Mouse (Mus musculus) forebrain, embryonic 16.5 days (tissue): ENCODE measurements around the gene 2310003L06Rik. TPM values are rescaled to one million over a fixed set of nuclear protein-coding genes. Genes with fewer than 3 reads are reported as not detected.

Experiments
- ATAC-seq: fragments of 200-750 bp; cut with Nextera tagmentation; 2 replicates; pipeline ENCODE4 v1.8.0; 2017; ENCODE audit warnings: mild to moderate bottlenecking, moderate library complexity
- H3K27ac ChIP-seq: fragments of 300-500 bp; sonication (generic); 2 replicates; pipeline ENCODE4 v1.5.1; 2014; ENCODE audit warnings: low read length, control low read depth
- H3K27me3 ChIP-seq: fragments of 300-500 bp; sonication (generic); replicated peaks from 2 replicates; pipeline ENCODE4 v1.6.1; 2014; ENCODE audit warnings: low read length; ENCODE audit not compliant: control insufficient read depth, insufficient read depth
- H3K36me3 ChIP-seq: fragments of 300-500 bp; sonication (generic); 2 replicates; pipeline ENCODE4 v1.6.1; 2014; ENCODE audit not compliant: control insufficient read depth, insufficient read depth
- H3K4me1 ChIP-seq: fragments of 300-500 bp; sonication (generic); replicated peaks from 2 replicates; pipeline ENCODE4 v1.6.1; 2014; ENCODE audit warnings: low read length; ENCODE audit not compliant: control insufficient read depth, insufficient read depth
- H3K4me2 ChIP-seq: fragments of 300-500 bp; sonication (generic); 2 replicates; pipeline ENCODE4 v1.6.1; 2014; ENCODE audit warnings: mild to moderate bottlenecking, low read length, control low read depth
- H3K4me3 ChIP-seq: fragments of 300-500 bp; sonication (generic); replicated peaks from 2 replicates; pipeline ENCODE4 v1.5.1; 2014; ENCODE audit warnings: mild to moderate bottlenecking, low read length, control low read depth
- H3K9ac ChIP-seq: fragments of 300-500 bp; sonication (generic); replicated peaks from 2 replicates; pipeline ENCODE4 v1.6.1; 2014; ENCODE audit warnings: low read depth, low read length, control low read depth
- H3K9me3 ChIP-seq: fragments of 300-500 bp; sonication (generic); 2 replicates; pipeline ENCODE4 v1.6.1; 2016; ENCODE audit warnings: low read length; ENCODE audit not compliant: control insufficient read depth
- polyA plus RNA-seq: library from polyadenylated mRNA; unstranded; fragments of >200 nt; fragmentation: Nextera tagmentation; extraction: Ambion mirVana; gene quantifications from 2 replicates; pipeline ENCODE4 v1.2.1, GENCODE M21; 2015

The 2310003L06Rik gene
- polyA plus RNA-seq, 1 experiment from 2014 or later: not detected

DNA sequence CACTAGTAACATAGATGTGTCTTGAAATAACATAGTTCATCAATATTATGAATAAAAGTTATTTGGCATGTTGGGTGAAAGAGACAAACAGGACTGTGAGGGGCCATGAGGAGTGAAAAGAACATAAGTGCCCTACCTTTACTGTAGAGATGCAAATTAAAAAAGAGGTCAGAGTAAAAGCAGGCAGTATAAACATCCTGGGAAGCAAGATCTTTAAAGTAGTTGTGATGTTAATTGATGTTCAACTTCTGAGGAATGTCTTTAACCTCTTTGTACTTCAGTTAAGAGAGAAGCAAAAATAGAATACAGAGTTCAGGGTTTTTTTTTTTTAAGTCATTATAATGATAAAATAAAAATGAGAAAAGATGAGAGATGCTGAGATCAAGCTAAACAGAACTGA, 36.0 kb downstream of the 2310003L06Rik start:
- Histone ChIP-seq H3K36me3 (no peaks in the 10 kb centered on the region), H3K4me3 (no peak overlapping the region), H3K9ac (no peak overlapping the region), H3K9me3 (no peaks in the 10 kb centered on the region), H3K27me3 (no peaks in the 10 kb centered on the region), H3K4me1 (no peaks in the 10 kb centered on the region), H3K4me2 (no peak overlapping the region), H3K27ac (no peak overlapping the region)
- ATAC-seq: no peak

Other genes with a start within 250 kb of the 2310003L06Rik start
- not detected in 2 replicates for gene Csn1s2a, start 194.9 kb upstream of the 2310003L06Rik start, polyA plus RNA-seq
- gene Csn1s2b, start 161.4 kb upstream of the 2310003L06Rik start, polyA plus RNA-seq: not detected in 2 replicates
- not detected in 2 replicates for gene Prr27, start 143.8 kb upstream of the 2310003L06Rik start, polyA plus RNA-seq
- not detected in 2 replicates for gene Odam, start 84.4 kb upstream of the 2310003L06Rik start, polyA plus RNA-seq
- not detected in 2 replicates for gene Csn3, start 43.9 kb upstream of the 2310003L06Rik start, polyA plus RNA-seq
- not detected in 2 replicates for gene Gm28434, start 58 bp downstream of the 2310003L06Rik start, polyA plus RNA-seq
- not detected in 2 replicates for gene Cabs1, start 10.0 kb downstream of the 2310003L06Rik start, polyA plus RNA-seq
- not detected in 2 replicates for gene Smr3a, start 33.1 kb downstream of the 2310003L06Rik start, polyA plus RNA-seq
- gene Smr2, start 117.1 kb downstream of the 2310003L06Rik start, polyA plus RNA-seq: not detected in 2 replicates
- gene Gm11116, start 142.1 kb downstream of the 2310003L06Rik start, polyA plus RNA-seq: not detected in 2 replicates
- not detected in 2 replicates for gene Gm11115, start 184.6 kb downstream of the 2310003L06Rik start, polyA plus RNA-seq